Mouse (Mus musculus) CH12.LX (cell line): Measurements from ENCODE around the gene Atp2b4. TPM values are rescaled to one million over a fixed set of nuclear protein-coding genes. Genes with fewer than 3 reads are reported as not detected.
A peak's percentile ranks its signal among the peaks of the same experiment; 100 is the strongest.

Experiments
- DNase-seq: peaks from one replicate; pipeline ENCODE4 v3.0.0-alpha.2; 2013; ENCODE audit errors: extremely low read depth
- H3K27ac ChIP-seq: 2 replicates; pipeline ENCODE4 v1.5.1; 2012; ENCODE audit warnings: low read depth, mild to moderate bottlenecking, control low read depth, moderate library complexity; ENCODE audit not compliant: insufficient read depth
- H3K27me3 ChIP-seq: replicated peaks from 2 replicates; pipeline ENCODE3; 2012; ENCODE audit warnings: inconsistent platforms
- H3K36me3 ChIP-seq, 2 experiments: replicated peaks in 1 of 2; 2 replicates each; pipeline versions ENCODE3 to v1.6.1; 2012; ENCODE audit warnings: inconsistent platforms in 1 of 2, low read length in 1 of 2, mild to moderate bottlenecking in 1 of 2, mixed read lengths in 1 of 2, moderate library complexity in 1 of 2; ENCODE audit not compliant: control insufficient read depth in 1 of 2, insufficient read depth in 1 of 2
- H3K4me1 ChIP-seq, 2 experiments: 2 replicates each; pipeline ENCODE4 v1.6.1; 2012; ENCODE audit warnings: inconsistent platforms in 1 of 2, moderate library complexity in 1 of 2; ENCODE audit not compliant: insufficient read depth in 2 of 2, control insufficient read depth in 1 of 2
- H3K4me2 ChIP-seq: 2 replicates; pipeline ENCODE4 v1.6.1; 2012; ENCODE audit warnings: low read depth, mild to moderate bottlenecking, control low read depth; ENCODE audit not compliant: poor library complexity, insufficient read depth, severe bottlenecking
- H3K4me3 ChIP-seq, 3 experiments: fragments of 150-350 bp in 1 of 3; sonication (generic) in 1 of 3; replicated peaks in 1 of 3; 2 replicates each; pipeline versions ENCODE3 to v1.5.1; 2011 to 2012; ENCODE audit warnings: low read depth in 2 of 3, low read length in 2 of 3, mild to moderate bottlenecking in 2 of 3, moderate library complexity in 2 of 3, control low read depth in 1 of 3, improper control_type of control experiment in 1 of 3, inconsistent platforms in 1 of 3, mixed read lengths in 1 of 3; ENCODE audit not compliant: poor library complexity in 1 of 3
- H3K79me2 ChIP-seq: replicated peaks from 2 replicates; pipeline ENCODE4 v1.6.1; 2012; ENCODE audit warnings: mild to moderate bottlenecking, moderate library complexity; ENCODE audit not compliant: control insufficient read depth, poor library complexity, insufficient read depth, severe bottlenecking; ENCODE audit errors: extremely low read depth
- H3K9ac ChIP-seq: 2 replicates; pipeline ENCODE4 v1.6.1; 2012; ENCODE audit warnings: low read depth, mild to moderate bottlenecking, control low read depth, moderate library complexity; ENCODE audit not compliant: insufficient read depth
- H3K9me3 ChIP-seq: replicated peaks from 2 replicates; pipeline ENCODE3; 2012; ENCODE audit warnings: low read length, inconsistent platforms, mixed read lengths
- BHLHE40 ChIP-seq: IDR thresholded peaks from 2 replicates; pipeline ENCODE4 v1.6.1; 2011; ENCODE audit warnings: mild to moderate bottlenecking, low read depth, low read length, improper control_type of control experiment
- CTCF ChIP-seq, 2 experiments: IDR thresholded peaks in 1 of 2; conservative IDR thresholded peaks in 1 of 2; 2 replicates each; pipeline ENCODE4 v1.5.1; 2011 to 2012; ENCODE audit warnings: low read depth in 2 of 2, low read length in 2 of 2, improper control_type of control experiment in 1 of 2, inconsistent platforms in 1 of 2, mild to moderate bottlenecking in 1 of 2, moderate library complexity in 1 of 2
- E2F4 ChIP-seq: IDR thresholded peaks from 2 replicates; pipeline ENCODE4 v1.6.1; 2011; ENCODE audit warnings: low read depth, low read length, improper control_type of control experiment; ENCODE audit not compliant: insufficient replicate concordance
- EP300 ChIP-seq: IDR thresholded peaks from 2 replicates; pipeline ENCODE4 v1.6.1; 2011; ENCODE audit warnings: low read length, improper control_type of control experiment
- ETS1 ChIP-seq: conservative IDR thresholded peaks from 2 replicates; pipeline ENCODE4 v1.6.1; 2012; ENCODE audit warnings: low read depth, mild to moderate bottlenecking, inconsistent platforms, low read length, improper control_type of control experiment, moderate library complexity
- GABPA ChIP-seq: IDR thresholded peaks from 2 replicates; pipeline ENCODE4 v1.6.1; 2012; ENCODE audit warnings: low read depth, low read length, improper control_type of control experiment, inconsistent platforms; ENCODE audit not compliant: insufficient replicate concordance
- IRF4 ChIP-seq: IDR thresholded peaks from 2 replicates; pipeline ENCODE4 v1.6.1; 2014; ENCODE audit warnings: low read depth, mild to moderate bottlenecking, inconsistent platforms, low read length, improper control_type of control experiment
- JUN ChIP-seq: IDR thresholded peaks from 2 replicates; pipeline ENCODE4 v1.6.1; 2011; ENCODE audit warnings: low read depth, mild to moderate bottlenecking, low read length, improper control_type of control experiment, moderate library complexity; ENCODE audit not compliant: insufficient read depth
- JUND ChIP-seq: conservative IDR thresholded peaks from 2 replicates; pipeline ENCODE4 v1.6.1; 2011; ENCODE audit warnings: low read depth, low read length, improper control_type of control experiment
- KAT2A ChIP-seq: IDR thresholded peaks from 2 replicates; pipeline ENCODE4 v1.6.1; 2012; ENCODE audit warnings: low read length, improper control_type of control experiment, inconsistent platforms; ENCODE audit not compliant: insufficient replicate concordance
- MAX ChIP-seq: IDR thresholded peaks from 2 replicates; pipeline ENCODE4 v1.6.1; 2011; ENCODE audit warnings: low read length, improper control_type of control experiment
- MAZ ChIP-seq: IDR thresholded peaks from 2 replicates; pipeline ENCODE4 v1.6.1; 2012; ENCODE audit warnings: low read depth, mild to moderate bottlenecking, inconsistent platforms, low read length, improper control_type of control experiment, moderate library complexity
- MEF2A ChIP-seq: IDR thresholded peaks from 2 replicates; pipeline ENCODE4 v1.6.1; 2014; ENCODE audit warnings: low read depth, mild to moderate bottlenecking, inconsistent platforms, low read length, improper control_type of control experiment, borderline replicate concordance
- MXI1 ChIP-seq: IDR thresholded peaks from 2 replicates; pipeline ENCODE4 v1.6.1; 2011; ENCODE audit warnings: mild to moderate bottlenecking, low read depth, low read length, improper control_type of control experiment
- MYC ChIP-seq: IDR thresholded peaks from 2 replicates; pipeline ENCODE4 v1.6.1; 2011; ENCODE audit warnings: low read depth, mild to moderate bottlenecking, improper control_type of control experiment, low read length
- NELFE ChIP-seq: IDR thresholded peaks from 2 replicates; pipeline ENCODE4 v1.6.1; 2011; ENCODE audit warnings: low read depth, low read length, improper control_type of control experiment
- NRF1 ChIP-seq: IDR thresholded peaks from 2 replicates; pipeline ENCODE4 v1.6.1; 2014; ENCODE audit warnings: low read depth, mild to moderate bottlenecking, inconsistent platforms, low read length, improper control_type of control experiment, moderate library complexity
- PAX5 ChIP-seq: IDR thresholded peaks from 2 replicates; pipeline ENCODE4 v1.6.1; 2012; ENCODE audit warnings: low read length, inconsistent platforms, mixed read lengths
- POLR2A ChIP-seq: IDR thresholded peaks from 2 replicates; pipeline ENCODE4 v1.6.1; 2011; ENCODE audit warnings: low read depth, mild to moderate bottlenecking, improper control_type of control experiment, low read length
- POLR2AphosphoS2 ChIP-seq: IDR thresholded peaks from 2 replicates; pipeline ENCODE4 v1.6.1; 2011; ENCODE audit warnings: low read depth, low read length, improper control_type of control experiment
- RAD21 ChIP-seq: IDR thresholded peaks from 2 replicates; pipeline ENCODE4 v1.6.1; 2011; ENCODE audit warnings: low read depth, mild to moderate bottlenecking, low read length, improper control_type of control experiment, moderate library complexity
- RCOR1 ChIP-seq: conservative IDR thresholded peaks from 2 replicates; pipeline ENCODE4 v1.6.1; 2012; ENCODE audit warnings: low read depth, mild to moderate bottlenecking, inconsistent platforms, low read length, improper control_type of control experiment
- TBP ChIP-seq: conservative IDR thresholded peaks from 2 replicates; pipeline ENCODE4 v1.6.1; 2011; ENCODE audit warnings: low read depth, low read length, improper control_type of control experiment
- USF2 ChIP-seq: conservative IDR thresholded peaks from 2 replicates; pipeline ENCODE4 v1.6.1; 2011; ENCODE audit warnings: low read depth, low read length, improper control_type of control experiment
- ZC3H11A ChIP-seq: IDR thresholded peaks from 2 replicates; pipeline ENCODE4 v1.6.1; 2012; ENCODE audit warnings: low read depth, mild to moderate bottlenecking, inconsistent platforms, low read length, improper control_type of control experiment
- ZKSCAN1 ChIP-seq: IDR thresholded peaks from 2 replicates; pipeline ENCODE4 v1.6.1; 2012; ENCODE audit warnings: low read depth, inconsistent platforms, low read length, improper control_type of control experiment, borderline replicate concordance
- ZMIZ1 ChIP-seq: IDR thresholded peaks from 2 replicates; pipeline ENCODE4 v1.6.1; 2012; ENCODE audit warnings: low read depth, mild to moderate bottlenecking, inconsistent platforms, low read length, improper control_type of control experiment
- ZNF384 ChIP-seq: IDR thresholded peaks from 2 replicates; pipeline ENCODE4 v1.6.1; 2012; ENCODE audit warnings: low read depth, low read length, improper control_type of control experiment, inconsistent platforms
- dilution Hi-C: fragments of 300-500 bp; cut with MboI; formaldehyde crosslinking; loops from 2 replicates; pipeline ENCODE4 v1.14.3; 2020; ENCODE audit warnings: low sequenced_read_pairs; ENCODE audit not compliant: extremely low pct_unique_long_range_greater_than_20kb, extremely low pct_ligation_motif_present
- in situ Hi-C: fragments of 300-500 bp; cut with MboI; formaldehyde crosslinking; loops from 3 replicates; pipeline ENCODE4 v1.14.3; 2019; ENCODE audit warnings: low sequenced_read_pairs, low pct_ligation_motif_present, low pct_unique_long_range_greater_than_20kb, mixed read lengths
- polyA plus RNA-seq: library from polyadenylated mRNA; unstranded; fragments of >175 nt; gene quantifications from 2 replicates; pipeline ENCODE4 v1.2.1, GENCODE M21; 2012; ENCODE audit warnings: low read depth; ENCODE audit not compliant: insufficient read length
- total RNA-seq, 2 experiments: library from RNA; depleted of rRNA; stranded (reverse); fragments of 300-350 nt in 1 of 2; fragments of >200 nt in 1 of 2; gene quantifications; 2 replicates each; pipeline ENCODE4 v1.2.3; 2012 to 2014

Atp2b4 gene
- total and polyA plus RNA-seq, 3 experiments = 6.9 to 18.4 (median 17.5) TPM

- H3K36me3 ChIP-seq = peaks cover 65 to 97% of the 10 kb centered on the region in 2 experiments
- in situ Hi-C loops = loop anchor here (5.0 kb wide), 2 partner anchors 56 to 156 kb away; no protein-coding TSS in a partner anchor
Measured at GRCm38 (mm10) chr1:133736664-133737063, 64.2 kb downstream of the Atp2b4 start.

DNA sequence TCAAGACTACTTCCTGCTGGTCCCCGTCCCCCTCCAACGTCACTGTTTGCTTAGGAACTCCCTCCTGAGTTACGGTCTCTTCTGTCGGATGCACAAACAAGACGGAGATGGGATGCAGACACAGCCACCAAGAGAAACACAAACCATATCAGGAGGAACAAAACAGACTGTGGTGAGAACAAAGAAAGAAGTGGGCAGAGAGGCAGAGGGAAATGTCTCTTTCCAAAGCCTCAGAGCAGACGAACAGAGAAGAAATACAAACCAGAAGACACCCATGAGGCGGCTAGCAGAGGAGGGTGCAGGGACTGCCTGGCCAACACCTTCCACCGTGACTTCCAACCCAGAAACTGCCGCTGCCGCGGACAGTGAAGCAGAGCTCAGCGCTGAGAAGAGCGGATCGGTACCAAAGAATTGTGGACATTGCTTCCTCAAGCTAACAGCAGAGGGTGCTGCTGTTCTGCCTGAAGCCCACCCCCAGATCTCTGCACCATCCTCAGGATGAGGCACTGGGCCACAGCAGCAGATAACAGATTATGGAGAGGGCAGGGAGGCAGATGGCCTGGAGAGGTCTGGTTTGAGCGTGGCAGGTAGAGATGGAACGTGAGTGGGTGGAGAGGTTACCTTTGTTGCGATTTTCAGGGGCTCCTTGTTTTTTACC lies 64.7 kb downstream of the Atp2b4 start:
- Histone ChIP-seq H3K4me2 (no peak overlapping the region), H3K79me2 (no peaks in the 10 kb centered on the region), H3K36me3 (peaks cover 69 to 96% of the 10 kb centered on the region in 2 experiments), H3K9ac (no peak overlapping the region), H3K4me3 (no peak overlapping the region), H3K27me3 (no peaks in the 10 kb centered on the region), H3K9me3 (no peaks in the 10 kb centered on the region), H3K27ac (no peak overlapping the region), H3K4me1 (no peaks in the 10 kb centered on the region)
- in situ Hi-C loops = loop anchor here (5.0 kb wide), 2 partner anchors 56 to 156 kb away; no protein-coding TSS in a partner anchor
- DNase-seq = peak; percentile 27
- dilution Hi-C loops = no loop called here
- TF ChIP-seq JUN (no peak), PAX5 (no peak), ZKSCAN1 (no peak), RAD21 (peak; percentile 95), NRF1 (no peak), E2F4 (no peak), MXI1 (no peak), MEF2A (0 out of 2 replicates have a peak, but pooled peaks have one; percentile 13), USF2 (no peak), KAT2A (no peak), IRF4 (peak; percentile 33; the same call in 1 of the 2 replicates), JUND (no peak), POLR2A (no peak), CTCF (conservative IDR thresholded peaks at IDR 0.05 in 1 of 2, IDR thresholded peaks at IDR 0.05 in 1 of 2; ENCODE audit: low read depth in 2 of 2, low read length in 2 of 2) (peak; percentile 26 to 89; a peak in 2 of 4 replicates), RCOR1 (no peak), NELFE (peak; percentile 30; the same call in 1 of the 2 replicates), MYC (no peak), GABPA (no peak), MAZ (no peak), ZC3H11A (peak; percentile 93), MAX (no peak), TBP (no peak), ETS1 (no peak), EP300 (no peak), ZMIZ1 (no peak), ZNF384 (no peak), BHLHE40 (no peak), POLR2AphosphoS2 (no peak)

More at GRCm38 (mm10) chr1:133736664-133737063, 64.2 kb downstream of the Atp2b4 start:
- H3K27me3 ChIP-seq = no peaks in the 10 kb centered on the region
- dilution Hi-C loops = no loop called here
- DNase-seq = no peak
- no peaks in the 10 kb centered on the region for H3K79me2 ChIP-seq
- no peaks in the 10 kb centered on the region for H3K9me3 ChIP-seq
- no peak overlapping the region for H3K4me3 ChIP-seq
- no peaks in the 10 kb centered on the region for H3K4me1 ChIP-seq
- TF ChIP-seq GABPA (no peak), USF2 (no peak), POLR2AphosphoS2 (no peak), PAX5 (no peak), RAD21 (no peak), ZNF384 (no peak), MEF2A (no peak), EP300 (no peak), JUND (no peak), CTCF (conservative IDR thresholded peaks at IDR 0.05 in 1 of 2, IDR thresholded peaks at IDR 0.05 in 1 of 2; ENCODE audit: low read depth in 2 of 2, low read length in 2 of 2) (no peak)
- H3K9ac ChIP-seq = no peak overlapping the region
- H3K4me2 ChIP-seq = no peak overlapping the region
- H3K27ac ChIP-seq = no peak overlapping the region
